Mouse (Mus musculus) E14TG2a.4 (cell line): Measurements from ENCODE around the gene Cep19.

ENCODE experiments used
- CTCF ChIP-seq: conservative IDR thresholded peaks from 2 replicates; pipeline ENCODE4 v1.5.1; 2014; ENCODE audit warnings: low read length
- NANOG ChIP-seq: IDR thresholded peaks from 2 replicates; pipeline ENCODE4 v1.6.1; 2014; ENCODE audit warnings: borderline replicate concordance, low read length, mixed read lengths
- POU5F1 ChIP-seq: IDR thresholded peaks from 2 replicates; pipeline ENCODE4 v1.6.1; 2014; ENCODE audit warnings: low read length, borderline replicate concordance

GRCm38 (mm10) chr16:32124020-32124419 lies 24.4 kb downstream of the Cep19 start:
- TF ChIP-seq CTCF, result no peak
- TF ChIP-seq POU5F1, result no peak
- no peak for TF ChIP-seq NANOG
